Mouse (Mus musculus) left cerebral cortex, adult 2 months (tissue): ENCODE results near the gene Mesp2. TPM values are rescaled to one million over a fixed set of nuclear protein-coding genes. Genes with fewer than 3 reads are reported as not detected.
"Not testable (repeated sequence)": the region's sequence is repeated elsewhere in the genome, so short reads cannot be mapped to it uniquely, and the experiment has no call there.

Experiments
- DNase-seq, 2 experiments: peaks; one replicate each; pipeline ENCODE4 v3.0.0; 2021 to 2022; ENCODE audit warnings: low spot score in 2 of 2, mixed read lengths in 1 of 2; ENCODE audit errors: extremely low spot score in 1 of 2
- H3K27ac ChIP-seq: fragments of 200-600 bp; 2 replicates; pipeline ENCODE4 v1.8.1; 2022
- H3K4me3 ChIP-seq: fragments of 200-600 bp; 2 replicates; pipeline ENCODE4 v1.8.1; 2022
- CTCF ChIP-seq: fragments of 200-600 bp; IDR thresholded peaks from 2 replicates; pipeline ENCODE4 v1.8.1; 2022; ENCODE audit warnings: antibody characterized with exemption, mild to moderate bottlenecking, moderate library complexity
- intact Hi-C: fragments of 180-260 bp; cut with DNase I; formaldehyde crosslinking; loops from one replicate; pipeline ENCODE4 v1.15.1; 2025
- long read RNA-seq, 2 experiments: library from polyadenylated mRNA; stranded (forward); transcript quantifications; one replicate each; pipeline ENCODE4 v2.0.0; 2021; ENCODE audit warnings: borderline mapping rate in 2 of 2
- total RNA-seq, 2 experiments: library from RNA; stranded (reverse); gene quantifications; 2 replicates each; pipeline ENCODE4 v1.2.3; 2021

Gene Mesp2
- total RNA-seq = 1 to 10 TPM in 1 of 2 experiments, under 1 TPM in 1; 0.87 to 1.8 TPM
- long read RNA-seq, experiment 1, partial matches to known transcripts = 0 of 2 reads
- long read RNA-seq, experiment 1, other reads (novel, unspliced or antisense) = 1 of 2 reads
- long read RNA-seq, experiment 2 = 0 reads

GRCm38 (mm10) chr7:79810611-79811506, at the start of gene Mesp2:
Gene Mesp2 (plus strand): TSS chr7:79810727.
- peak; percentile 73 to 79 for DNase-seq
- intact Hi-C loops = no loop called here
- Histone ChIP-seq H3K4me3 (peak within 1 kb of the TSS; percentile 48), H3K27ac (no peak within 1 kb of the TSS)
- TF ChIP-seq CTCF = no peak; the same call in none of the 2 replicates

DNA sequence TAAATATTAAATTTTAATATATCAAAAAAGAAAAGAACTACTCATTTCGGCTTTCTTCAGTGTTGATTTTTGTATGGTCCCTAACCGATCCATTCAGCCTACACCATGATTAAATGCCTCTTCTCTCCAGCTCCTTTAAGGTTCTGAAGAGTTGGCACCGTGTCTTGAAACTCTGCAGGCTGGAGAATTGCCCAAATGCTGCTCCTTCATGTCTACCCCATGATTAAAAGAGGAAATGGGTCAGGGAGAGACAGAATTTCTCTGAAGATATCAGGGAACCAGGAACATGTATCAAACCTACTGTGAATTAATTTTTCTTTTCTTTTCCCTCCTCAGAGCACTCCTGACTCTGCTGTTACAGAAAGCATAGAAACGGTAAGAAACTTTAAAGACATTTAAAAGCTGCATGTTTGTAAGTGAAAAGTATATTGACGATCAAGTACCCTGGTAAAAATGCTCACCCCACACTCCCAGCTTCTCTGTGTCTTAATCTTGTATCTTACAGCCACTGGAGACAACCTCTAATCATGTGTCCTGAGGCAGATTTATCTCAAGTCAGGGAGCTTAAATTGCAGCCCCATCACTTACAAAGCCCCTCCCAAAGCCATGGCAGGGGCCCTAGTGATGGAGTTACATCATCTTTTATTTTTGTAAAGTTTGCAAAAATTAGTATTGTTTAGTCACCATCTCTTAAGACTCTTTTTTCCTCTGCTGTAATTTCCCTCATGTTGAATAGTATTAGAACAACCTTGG, 49.2 kb upstream of the Mesp2 start:
- no peak for TF ChIP-seq CTCF
- intact Hi-C loops = no loop called here
- Histone ChIP-seq H3K4me3 (no peak overlapping the region), H3K27ac (no peak overlapping the region)
- no peak for DNase-seq

GRCm38 (mm10) chr7:79762106-79762505, 48.4 kb upstream of the Mesp2 start:
- no peak for DNase-seq
- intact Hi-C loops = no loop called here
- no peak overlapping the region for H3K4me3 ChIP-seq
- H3K27ac ChIP-seq = no peak overlapping the region
- no peak for TF ChIP-seq CTCF

DNA sequence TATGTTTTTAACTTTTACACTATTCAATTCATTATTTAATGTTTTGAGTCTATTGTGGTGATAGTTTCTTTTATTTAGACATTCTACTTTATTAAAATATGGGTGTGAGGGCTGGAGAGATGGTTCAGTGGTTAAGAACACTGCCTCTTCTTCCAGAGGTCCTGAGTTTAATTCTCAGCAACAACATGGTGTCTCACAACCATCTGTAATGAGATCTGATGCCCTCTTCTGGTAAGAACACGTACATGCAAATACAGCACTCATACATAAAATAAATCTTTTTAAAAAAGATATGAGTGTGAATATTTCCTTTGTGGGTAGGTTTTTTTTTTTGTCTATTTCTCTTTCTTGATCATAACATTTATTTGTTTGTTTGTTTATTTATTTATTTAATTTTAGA, 44.5 kb upstream of the Mesp2 start:
- no peak for DNase-seq
- intact Hi-C loops = no loop called here
- no peak overlapping the region for H3K27ac ChIP-seq
- no peak; the same call in 1 of the 2 replicates for TF ChIP-seq CTCF
- H3K4me3 ChIP-seq = no peak overlapping the region

DNA sequence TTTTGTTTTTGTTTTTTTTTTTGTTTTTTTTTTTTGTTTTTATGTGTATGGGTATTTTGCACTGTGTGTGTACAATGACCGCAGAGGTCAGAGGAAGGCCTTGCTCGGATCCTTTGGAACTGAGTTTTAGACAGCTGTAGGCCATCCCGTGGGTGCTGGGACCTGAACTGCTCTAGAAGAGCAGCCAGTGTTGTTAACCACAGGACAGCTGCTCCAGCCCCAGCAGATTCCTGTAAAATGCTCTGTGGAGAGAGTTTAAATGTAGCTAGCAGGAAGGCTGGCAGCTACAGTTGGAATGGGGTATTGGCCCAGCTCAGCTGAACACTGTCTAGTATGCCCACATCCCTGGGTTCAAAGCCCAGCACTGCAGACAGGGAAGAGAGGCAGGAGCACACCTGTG, 40.9 kb upstream of the Mesp2 start:
- H3K27ac ChIP-seq = no peak overlapping the region
- intact Hi-C loops = no loop called here
- no peak for TF ChIP-seq CTCF
- H3K4me3 ChIP-seq = no peak overlapping the region
- no peak for DNase-seq

DNA sequence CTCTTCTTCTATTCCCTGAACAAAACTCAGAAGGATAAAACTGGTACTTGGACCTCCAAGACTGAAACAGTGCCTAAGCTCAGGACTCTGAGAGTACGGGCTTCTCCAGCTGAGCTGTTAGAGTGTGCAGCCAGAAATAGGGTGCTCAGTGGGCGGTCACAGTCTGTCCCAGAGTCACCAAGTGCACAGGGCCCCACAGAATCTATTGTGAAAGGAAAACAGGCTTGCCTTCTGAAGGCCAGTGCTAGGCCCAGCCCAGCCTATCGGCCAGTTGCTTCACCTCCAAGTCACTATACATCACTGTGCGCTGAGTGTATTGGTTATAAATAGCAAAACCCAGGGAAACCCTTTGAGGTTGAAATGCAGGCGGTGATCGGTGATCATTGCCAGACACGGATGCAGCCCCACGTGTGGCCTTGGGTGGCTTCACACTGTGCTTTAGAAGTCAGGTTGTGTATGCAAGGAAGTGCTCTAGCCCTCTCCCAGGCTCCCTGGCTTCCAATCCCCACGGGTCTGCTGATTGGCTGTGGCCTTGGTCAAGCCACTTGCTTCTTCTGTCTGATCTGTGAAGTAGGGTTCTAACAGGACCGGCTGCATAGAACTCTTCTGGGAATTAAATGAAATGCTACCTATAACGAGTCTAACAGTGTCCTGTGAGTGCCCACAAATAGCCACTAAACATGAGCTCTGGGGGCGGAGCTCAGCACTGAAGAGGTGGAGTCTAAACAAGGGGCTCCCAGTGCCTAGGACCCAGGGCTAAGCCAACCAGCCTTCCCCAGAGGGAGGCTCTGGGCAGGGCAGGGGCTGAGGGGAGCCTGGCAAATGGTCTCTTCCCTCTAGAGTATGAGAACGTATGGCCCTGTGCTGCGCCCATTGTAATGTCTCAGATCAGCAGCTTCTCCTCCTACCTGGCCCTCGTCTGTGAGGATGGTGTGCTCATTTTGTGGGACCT, 38.7 kb upstream of the Mesp2 start:
- TF ChIP-seq CTCF = no peak
- peak overlapping the region; percentile 41; the same call in 1 of the 2 replicates for H3K27ac ChIP-seq
- intact Hi-C loops = no loop called here

DNA sequence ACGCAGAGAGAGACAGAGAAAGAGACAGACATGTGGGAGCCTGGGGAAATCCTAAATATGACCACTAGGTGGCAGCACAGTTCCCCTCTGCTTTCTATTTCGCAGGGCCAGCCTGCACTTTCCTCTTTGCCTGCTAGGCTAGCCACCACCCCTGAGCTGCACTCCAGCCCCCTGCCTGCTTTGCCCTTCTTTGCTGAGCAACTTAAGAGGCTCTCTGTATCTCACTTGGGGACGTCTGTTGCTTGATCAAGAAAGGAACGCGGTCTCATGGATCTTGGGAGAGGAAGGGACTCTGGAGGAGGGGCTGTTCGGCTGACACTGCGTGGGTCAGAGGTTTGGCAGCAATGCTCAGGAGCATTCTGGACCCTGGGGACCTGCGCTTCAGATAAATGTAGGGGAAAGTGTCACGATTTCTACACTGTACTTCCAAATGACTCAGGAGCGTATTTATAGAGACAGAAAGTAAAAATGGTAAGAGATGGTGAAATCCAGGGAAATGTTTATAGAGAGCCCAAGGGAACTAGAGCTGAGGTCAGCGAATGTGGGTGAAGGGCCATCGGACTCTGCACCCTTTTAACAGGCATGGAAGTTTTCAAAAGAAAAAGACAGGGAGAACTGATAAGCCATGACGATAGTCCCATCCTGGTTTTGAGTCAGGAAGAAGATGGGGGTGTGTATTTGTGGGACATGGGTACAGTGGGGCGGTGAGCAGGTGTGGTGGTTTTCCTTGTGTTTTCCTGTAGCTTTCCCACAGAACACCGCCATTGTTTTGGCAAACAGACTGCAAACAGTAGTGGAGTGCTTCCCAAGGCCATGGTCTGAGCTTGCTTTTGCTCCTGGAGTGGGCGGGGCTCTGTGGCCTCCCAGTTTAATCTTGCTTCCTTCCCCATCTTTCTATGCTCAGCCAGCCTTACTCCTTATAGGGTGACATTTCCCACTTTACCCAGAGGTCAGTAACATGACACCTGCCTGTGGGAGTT, 29.6 kb upstream of the Mesp2 start:
- peak; percentile 99 for TF ChIP-seq CTCF
- peak overlapping the region; percentile 36 for H3K4me3 ChIP-seq
- intact Hi-C loops = no loop called here
- no peak overlapping the region for H3K27ac ChIP-seq
- peak; percentile 61 to 75 for DNase-seq

More for the DNA sequence above, 38.7 kb upstream of the Mesp2 start:
- no peak for DNase-seq
- H3K4me3 ChIP-seq = no peak overlapping the region

- no peak overlapping the region for H3K4me3 ChIP-seq
- TF ChIP-seq CTCF = no peak
- no peak overlapping the region for H3K27ac ChIP-seq
- intact Hi-C loops = no loop called here
- DNase-seq = no peak
Measured at GRCm38 (mm10) chr7:79781826-79782515, 28.6 kb upstream of the Mesp2 start.

DNA sequence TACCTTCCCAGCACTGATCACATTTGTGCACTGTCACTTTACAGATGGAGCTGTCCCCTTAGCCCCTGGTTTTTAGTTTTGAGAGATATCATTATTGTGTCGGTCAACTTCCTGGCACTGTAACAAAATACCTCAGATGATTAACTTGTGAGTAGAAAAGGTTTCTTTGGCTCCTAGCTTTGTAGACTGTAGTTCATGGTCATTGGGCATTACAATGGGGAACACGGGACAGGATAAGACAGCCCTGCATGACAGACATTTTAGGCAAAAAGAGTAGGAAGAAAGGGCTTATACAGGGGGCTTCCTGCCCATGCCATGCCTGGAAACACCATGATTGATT, 28.0 kb upstream of the Mesp2 start:
- Histone ChIP-seq H3K27ac (no peak overlapping the region), H3K4me3 (no peak overlapping the region)
- DNase-seq = no peak
- intact Hi-C loops = no loop called here
- no peak for TF ChIP-seq CTCF

- peak; percentile 54 to 74 for DNase-seq
- Histone ChIP-seq H3K27ac (no peak overlapping the region), H3K4me3 (no peak overlapping the region)
- intact Hi-C loops = loop anchor here (5.0 kb wide), 1 partner anchor 174 kb away; no protein-coding TSS in a partner anchor
- peak; percentile 91 for TF ChIP-seq CTCF
Measured at GRCm38 (mm10) chr7:79786295-79786694, 24.2 kb upstream of the Mesp2 start.

- not testable (repeated sequence) for DNase-seq, H3K27ac ChIP-seq, H3K4me3 ChIP-seq
- intact Hi-C loops = loop anchor here (5.0 kb wide), 1 partner anchor 178 kb away; no protein-coding TSS in a partner anchor
Measured at GRCm38 (mm10) chr7:79789812-79790211, 20.7 kb upstream of the Mesp2 start.
